Mouse (Mus musculus) kidney, adult 9 months (tissue): ENCODE measurements at regions not wholly inside any gene's neighbourhood (a gene's known extent, or its start where the extent isn't known, plus 50 kb on each side); places are given as distances from the start of the nearest gene placed in this dataset.

ENCODE experiments used
- DNase-seq: peaks from one replicate; pipeline ENCODE4 v3.0.0; 2022

DNA sequence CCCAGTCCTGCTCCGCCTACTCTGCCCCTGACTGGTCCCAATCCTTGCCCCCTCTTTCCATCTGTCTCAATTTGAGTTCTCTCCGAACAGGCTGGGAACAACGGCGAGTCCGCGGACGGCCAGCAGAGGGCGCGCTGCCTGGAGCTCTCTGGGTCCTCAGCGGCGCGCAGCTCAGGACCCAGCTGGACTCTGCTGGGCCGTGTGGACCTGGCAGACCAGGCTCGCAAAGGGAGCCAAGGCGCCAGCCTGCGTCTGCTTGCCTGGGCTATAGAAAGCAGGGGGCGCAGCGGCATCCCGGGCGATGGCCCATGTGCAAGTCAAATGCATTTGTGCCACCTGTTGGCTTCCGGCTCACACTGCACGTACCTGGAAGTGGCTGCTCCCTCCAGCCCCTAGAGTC is 100.0 kb upstream of the Irx4 start:
- peak; percentile 80 for DNase-seq

DNA sequence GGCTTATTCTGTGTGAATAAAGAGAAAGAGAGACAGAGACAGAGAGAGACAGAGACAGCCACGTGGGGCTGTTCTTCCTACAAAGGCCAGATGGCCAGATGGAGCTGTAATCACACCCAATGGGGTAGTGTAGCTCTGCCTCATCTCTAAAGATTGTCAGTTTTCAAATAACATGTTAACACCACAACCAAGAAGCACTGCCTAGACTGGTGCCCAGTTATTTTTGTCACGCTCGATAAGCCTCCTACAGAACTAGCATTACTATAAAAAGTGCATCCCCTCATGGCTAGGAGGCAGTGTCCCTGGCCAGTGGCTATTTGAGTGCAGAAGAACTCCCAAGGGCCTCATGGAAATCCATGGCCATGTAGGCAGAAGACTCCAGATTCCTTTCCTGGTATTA is 90.0 kb upstream of the Irx4 start:
- DNase-seq: no peak

DNA sequence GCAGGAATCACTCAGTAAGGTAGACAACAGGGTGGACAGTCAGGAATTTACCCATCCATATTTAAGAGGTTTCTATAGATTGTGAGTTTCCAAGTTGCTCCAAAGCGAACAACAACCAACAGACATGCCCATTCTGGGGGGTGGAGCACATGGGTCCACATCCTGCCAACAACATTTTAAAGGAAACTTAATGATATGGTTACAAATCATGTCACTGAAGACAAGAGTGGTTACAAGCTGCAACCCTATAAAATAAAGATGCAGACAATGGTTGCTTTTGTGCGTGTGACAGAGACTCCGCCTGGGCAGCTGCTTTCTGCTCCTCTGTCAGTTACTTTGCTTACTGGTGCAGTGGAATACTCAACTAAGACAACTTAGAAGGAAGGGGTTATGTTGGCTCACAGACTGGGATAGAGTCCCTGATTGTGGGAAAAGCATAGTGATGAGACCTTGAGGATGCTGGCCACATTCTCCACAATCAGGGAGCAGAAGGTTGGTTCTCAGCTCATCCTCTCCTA is 52.3 kb upstream of the Irx4 start:
- no peak for DNase-seq
